Mouse (Mus musculus): ENCODE results near the gene Ech1.

Gene Ech1

DNA sequence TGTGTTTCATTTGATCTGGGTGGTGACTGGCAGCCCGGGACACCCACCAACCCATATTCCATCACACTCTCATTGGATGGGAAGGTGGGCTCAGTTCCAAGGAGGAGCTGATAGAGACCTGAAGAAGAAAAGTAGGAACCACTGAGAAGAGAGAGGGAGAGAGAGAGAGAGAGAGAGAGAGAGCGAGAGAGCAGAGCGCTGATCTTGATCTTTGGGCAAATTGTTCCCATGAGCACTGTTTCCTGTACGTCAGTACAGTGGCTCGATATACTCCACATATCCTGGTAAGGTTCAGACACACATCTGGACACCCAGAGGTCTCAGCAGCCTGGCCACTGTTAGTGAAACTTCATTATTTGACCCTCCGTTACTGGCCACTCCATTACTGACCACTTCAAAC, 38.5 kb downstream of the Ech1 start, which contains the start of gene Lgals7:
TSS of gene Lgals7 (plus strand) at position 314 of the 400 bp plus-strand sequence.
- no peak for DNase-seq

DNA sequence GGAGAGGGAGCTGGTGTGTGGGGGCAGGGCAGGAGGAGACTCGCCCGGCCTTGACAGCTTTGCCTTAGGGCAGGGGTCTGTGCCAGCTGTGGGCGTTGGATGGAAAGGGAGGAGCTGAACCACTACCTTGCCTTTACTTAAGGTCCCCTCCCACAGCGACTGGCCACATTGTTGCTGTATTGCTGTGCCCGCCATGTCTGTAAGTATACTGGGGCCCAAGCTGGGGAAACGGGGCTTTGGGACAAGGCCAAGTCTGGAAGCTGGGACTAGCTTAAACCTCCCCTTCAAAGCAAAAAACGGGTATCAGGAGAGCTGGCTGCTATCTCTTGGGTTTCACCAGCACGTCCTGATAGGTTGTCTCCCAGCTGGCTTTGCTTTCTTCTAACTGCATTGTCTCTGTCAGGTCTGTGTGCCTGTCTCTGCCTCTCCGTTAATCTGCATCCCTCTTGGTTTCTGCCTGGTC, 39.3 kb downstream of the Ech1 start:
- DNase-seq: no peak

DNA sequence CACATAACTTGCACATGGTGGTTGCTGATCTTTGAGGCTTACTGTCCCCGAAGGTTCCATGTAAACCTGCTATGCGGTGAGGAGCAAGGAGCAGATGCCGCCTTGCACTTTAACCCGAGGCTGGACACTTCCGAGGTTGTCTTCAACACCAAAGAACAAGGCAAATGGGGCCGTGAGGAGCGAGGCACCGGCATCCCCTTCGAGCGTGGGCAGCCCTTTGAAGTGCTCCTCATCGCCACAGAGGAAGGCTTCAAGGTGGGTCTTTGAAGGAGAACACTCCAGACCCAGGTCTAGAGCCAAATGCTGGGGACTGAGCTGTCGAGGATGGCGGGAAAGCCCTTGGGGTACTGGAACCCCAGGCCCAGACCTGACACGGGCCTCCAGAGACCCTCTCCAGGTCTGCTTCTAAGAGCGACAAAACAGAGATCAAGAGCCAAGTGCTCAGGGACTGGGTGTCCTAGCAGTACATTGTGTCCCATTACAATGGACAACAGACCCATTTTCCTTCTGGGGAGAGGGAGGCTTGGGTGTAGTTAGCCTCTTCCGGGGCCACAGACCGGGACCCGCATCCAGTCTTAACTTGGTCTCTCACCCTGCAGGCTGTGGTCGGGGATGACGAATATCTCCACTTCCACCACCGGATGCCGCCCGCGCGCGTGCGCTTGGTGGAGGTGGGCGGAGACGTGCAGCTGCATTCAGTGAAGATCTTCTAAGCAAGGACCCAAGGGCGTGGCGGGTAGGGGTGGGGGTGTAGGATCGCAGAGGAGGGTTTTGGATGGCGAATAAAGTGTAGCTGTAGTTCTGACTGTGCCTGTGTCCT, 40.7 kb downstream of the Ech1 start:
- peak; percentile 98 to 99 for DNase-seq

- DNase-seq: peak in 1 of 2 experiments; percentile 54
These were observed 41.9 kb downstream of the Ech1 start for GRCm38 (mm10) chr7:28866769-28867507.

- peak; percentile 75 to 77 for DNase-seq
These were observed 42.7 kb downstream of the Ech1 start for GRCm38 (mm10) chr7:28867508-28868340.

DNA sequence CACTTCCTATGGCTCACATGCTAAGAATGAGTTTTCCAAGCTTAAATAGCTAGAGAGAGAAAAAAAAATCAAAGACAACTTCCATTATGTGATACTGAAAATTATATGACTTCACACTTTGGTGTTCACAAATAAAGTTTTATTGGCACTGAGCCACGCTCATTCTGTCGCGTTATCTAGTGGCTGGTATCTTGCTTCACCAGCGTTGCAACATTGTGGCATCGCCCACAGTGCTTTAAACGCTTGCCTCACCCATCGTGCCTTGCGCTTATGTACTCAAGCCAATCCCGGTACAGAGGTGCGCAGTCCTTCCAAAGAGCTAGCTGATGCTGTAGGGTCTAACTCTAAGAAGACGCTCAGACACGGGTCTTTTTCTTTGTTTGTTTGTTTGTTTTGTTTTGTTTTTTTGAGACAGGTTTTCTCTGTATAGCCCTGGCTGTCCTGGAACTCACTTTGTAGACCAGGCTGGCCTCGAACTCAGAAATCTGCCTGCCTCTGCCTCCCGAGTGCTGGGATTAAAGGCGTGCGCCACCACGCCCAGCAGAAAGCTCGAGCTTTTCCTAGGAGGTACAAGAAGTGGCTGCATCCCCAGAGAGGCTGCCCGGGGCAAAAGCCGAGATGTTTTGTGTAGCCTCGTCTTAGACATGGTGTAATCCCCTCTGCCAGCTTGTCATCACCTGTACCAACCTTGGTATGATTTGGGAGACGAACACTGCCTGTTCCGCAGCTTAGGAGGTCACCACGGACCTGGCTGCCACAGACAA, 46.1 kb downstream of the Ech1 start:
- DNase-seq: no peak

GRCm38 (mm10) chr7:28874565-28874964, 49.5 kb downstream of the Ech1 start:
- no peak for DNase-seq

GRCm38 (mm10) chr7:28876099-28876498, 51.1 kb downstream of the Ech1 start:
- no peak for DNase-seq

- DNase-seq: no peak
These were observed 52.1 kb downstream of the Ech1 start for GRCm38 (mm10) chr7:28877155-28877554.

DNA sequence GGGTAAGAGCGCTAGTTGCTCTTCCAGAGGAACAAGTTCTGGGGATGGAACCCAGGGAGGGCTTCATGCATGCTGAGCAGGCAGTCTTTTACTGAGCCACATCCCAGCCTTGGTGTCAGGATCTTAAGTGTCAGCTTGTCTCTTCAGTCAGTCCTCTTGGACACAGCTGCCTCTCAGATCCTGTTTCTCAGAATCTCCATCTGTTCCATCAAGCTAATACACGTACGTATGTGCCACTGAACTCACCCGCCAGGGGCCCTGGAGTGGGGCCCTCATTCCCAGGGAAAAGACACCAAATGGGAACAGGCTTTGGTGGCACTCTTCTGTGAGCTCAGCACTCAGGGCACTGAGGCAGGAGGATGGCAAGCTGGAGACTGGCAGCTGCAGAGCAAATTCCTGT, 52.8 kb downstream of the Ech1 start:
- DNase-seq: no peak

DNA sequence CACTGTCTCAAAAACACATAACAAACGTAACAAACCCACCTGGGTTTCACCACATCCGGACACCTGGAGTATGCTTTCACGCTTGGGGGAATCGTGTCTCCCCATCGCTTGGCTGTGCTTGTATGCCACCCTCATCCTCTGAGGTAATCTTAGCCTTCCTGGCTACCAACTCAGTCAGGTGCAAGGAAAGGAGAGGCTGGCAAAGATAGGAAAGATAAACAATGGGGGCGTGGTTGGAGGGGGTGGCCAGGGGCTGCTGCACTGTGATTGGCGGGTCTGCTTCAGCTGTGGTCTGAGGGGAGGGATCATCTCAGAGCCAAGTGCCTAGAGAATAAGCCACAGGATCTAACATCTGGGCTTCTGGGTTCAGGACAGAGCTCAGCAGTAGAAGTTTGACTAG, 54.6 kb downstream of the Ech1 start:
- DNase-seq: peak; percentile 37 to 60

DNA sequence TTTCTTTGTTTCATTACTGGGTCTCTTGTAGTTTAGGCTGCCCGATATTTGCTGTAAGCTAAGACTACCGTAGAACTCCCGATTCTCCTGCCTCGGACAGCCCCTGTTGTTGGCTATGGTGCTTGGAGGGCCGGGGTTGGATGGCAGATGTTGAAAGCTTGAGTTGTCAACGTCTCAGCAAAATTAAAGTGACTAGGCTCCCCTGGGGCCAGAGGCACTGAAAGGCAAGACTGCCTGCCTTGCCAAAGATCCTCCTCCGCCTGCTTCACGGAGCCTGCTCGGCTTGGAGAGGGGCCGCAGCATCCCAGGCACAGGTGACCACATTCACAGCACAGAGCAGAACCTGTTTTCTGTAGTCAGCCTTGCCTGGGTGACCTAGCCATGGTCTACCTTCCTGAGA, 55.5 kb downstream of the Ech1 start:
- DNase-seq: no peak

DNA sequence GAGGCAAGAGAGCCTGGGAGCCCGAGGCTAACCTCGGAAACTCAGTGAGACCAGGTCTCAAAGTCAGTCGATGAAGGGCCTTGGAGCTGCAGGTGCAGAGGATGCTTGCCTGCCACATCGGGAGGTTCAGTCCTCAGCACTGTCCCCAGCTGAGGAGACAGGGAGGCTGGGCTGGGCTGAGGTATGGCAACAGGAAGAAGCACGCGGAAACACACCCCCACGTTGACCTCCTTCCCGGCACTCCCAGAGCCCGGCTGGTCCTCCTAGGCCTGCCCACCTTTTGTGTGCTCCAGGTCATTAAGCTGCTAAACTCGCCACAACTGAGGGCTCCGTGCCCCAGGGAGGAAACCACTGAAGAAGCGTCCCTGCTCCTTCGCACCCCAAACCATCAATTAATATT, 56.2 kb downstream of the Ech1 start, which contains the start of gene Capn12:
TSS of gene Capn12 (plus strand) at position 224 of the 400 bp plus-strand sequence.
- peak; percentile 33 to 62 for DNase-seq

Measured in thymus, postnatal 36 days (tissue).